8 mouse cellular contexts compared by ENCODE assay signal in genomic region chr10:58255213-58255892, GRCm38 (mm10). TPM values are rescaled to one million over a fixed set of nuclear protein-coding genes. Genes with fewer than 3 reads are reported as not detected.
DNase-seq lines count a peak whose midpoint lies in the region; ATAC-seq and TF ChIP-seq lines count a peak whose summit lies in the region.

Gene Gcc2, plus strand, starts transcription at chr10:58255497.

- H3K27ac ChIP-seq in forebrain, embryonic 12.5 days: peak within 1 kb of the TSS; percentile 75
- peak within 1 kb of the TSS; percentile 68 for H3K27ac ChIP-seq in heart, postnatal 0 days (ENCODE audit: low read depth)
- peak within 1 kb of the TSS; percentile 70 for H3K27ac ChIP-seq in liver, embryonic 16.5 days (ENCODE audit: low read length)
- H3K27ac ChIP-seq in neural tube, embryonic 13.5 days (replicated peaks): peak within 1 kb of the TSS; percentile 82
- peak within 1 kb of the TSS; percentile 81 for H3K27ac ChIP-seq in testis, adult 2 months (ENCODE audit: control insufficient read depth, insufficient read depth, low read depth, low read length)

- peaks cover 17% of the 10 kb centered on the region for H3K36me3 ChIP-seq in E14TG2a.4 (ENCODE audit: insufficient read depth, low read length)
- H3K36me3 ChIP-seq in forebrain, embryonic 12.5 days (replicated peaks): peaks cover 17% of the 10 kb centered on the region
- 0 out of 2 replicates have a peak, but pooled peaks cover 14% of the 10 kb centered on the region for H3K36me3 ChIP-seq in heart, postnatal 0 days (replicated peaks; ENCODE audit: control insufficient read depth, insufficient read depth, low read length)
- H3K36me3 ChIP-seq in liver, embryonic 16.5 days (ENCODE audit: control insufficient read depth, insufficient read depth): no peaks in the 10 kb centered on the region
- H3K36me3 ChIP-seq in neural tube, embryonic 13.5 days: peaks cover 24% of the 10 kb centered on the region
- peaks cover 3% of the 10 kb centered on the region for H3K36me3 ChIP-seq in testis, adult 2 months (ENCODE audit: control insufficient read depth, insufficient read depth, low read length)

- H3K9me3 ChIP-seq in E14TG2a.4 (ENCODE audit: low read length): no peaks in the 10 kb centered on the region
- H3K9me3 ChIP-seq in forebrain, embryonic 12.5 days: no peaks in the 10 kb centered on the region
- H3K9me3 ChIP-seq in heart, postnatal 0 days (replicated peaks; ENCODE audit: control insufficient read depth, low read length): no peaks in the 10 kb centered on the region
- H3K9me3 ChIP-seq in liver, embryonic 16.5 days (replicated peaks; ENCODE audit: control insufficient read depth, low read length): no peaks in the 10 kb centered on the region
- no peaks in the 10 kb centered on the region for H3K9me3 ChIP-seq in neural tube, embryonic 13.5 days

- H3K4me2 ChIP-seq in forebrain, embryonic 12.5 days: peak within 1 kb of the TSS; percentile 57
- H3K4me2 ChIP-seq in heart, postnatal 0 days (ENCODE audit: low read depth, low read length): peak within 1 kb of the TSS; percentile 68
- peak within 1 kb of the TSS; percentile 71 for H3K4me2 ChIP-seq in liver, embryonic 16.5 days (ENCODE audit: low read depth, low read length)
- H3K4me2 ChIP-seq in neural tube, embryonic 13.5 days: peak within 1 kb of the TSS; percentile 64

- TF ChIP-seq EP300 in heart, postnatal 0 days (IDR thresholded peaks at IDR 0.05; ENCODE audit: low read depth): no peak

- TF ChIP-seq POLR2A in testis, adult 2 months (IDR thresholded peaks at IDR 0.05; ENCODE audit: control insufficient read depth, low read depth, low read length): peak; percentile 96

- peaks cover 18% of the 10 kb centered on the region for H3K4me1 ChIP-seq in E14TG2a.4 (replicated peaks; ENCODE audit: low read depth, low read length)
- peaks cover 15% of the 10 kb centered on the region for H3K4me1 ChIP-seq in forebrain, embryonic 12.5 days
- peaks cover 9% of the 10 kb centered on the region; the same call in 1 of the 2 replicates for H3K4me1 ChIP-seq in heart, postnatal 0 days (ENCODE audit: control insufficient read depth, insufficient read depth)
- H3K4me1 ChIP-seq in liver, embryonic 16.5 days (ENCODE audit: control insufficient read depth, low read depth, low read length): peaks cover 7% of the 10 kb centered on the region
- peaks cover 15% of the 10 kb centered on the region for H3K4me1 ChIP-seq in neural tube, embryonic 13.5 days (replicated peaks)
- no peaks in the 10 kb centered on the region for H3K4me1 ChIP-seq in testis, adult 2 months (ENCODE audit: control insufficient read depth, insufficient read depth, low read length)

- DNase-seq in c-Kit-positive CD71-positive TER-119-positive erythroid progenitor cells, embryonic 14.5 days (ENCODE audit: low spot score): peak; percentile 89
- peak; percentile 95 for DNase-seq in heart, postnatal 0 days (ENCODE audit: low spot score)
- DNase-seq in kidney, postnatal 4 days: peak; percentile 95 to 97

- H3K9ac ChIP-seq in forebrain, embryonic 12.5 days: peak within 1 kb of the TSS; percentile 75
- H3K9ac ChIP-seq in heart, postnatal 0 days (replicated peaks; ENCODE audit: low read depth, low read length): peak within 1 kb of the TSS; percentile 69
- peak within 1 kb of the TSS; percentile 87 for H3K9ac ChIP-seq in liver, embryonic 16.5 days (ENCODE audit: low read depth, low read length)
- peak within 1 kb of the TSS; percentile 81 for H3K9ac ChIP-seq in neural tube, embryonic 13.5 days

- peak within 1 kb of the TSS; percentile 90 for H3K4me3 ChIP-seq in E14TG2a.4 (replicated peaks; ENCODE audit: low read length)
- H3K4me3 ChIP-seq in forebrain, embryonic 12.5 days (replicated peaks): peak within 1 kb of the TSS; percentile 74
- peak within 1 kb of the TSS; percentile 89 for H3K4me3 ChIP-seq in heart, postnatal 0 days (ENCODE audit: low read depth, low read length)
- H3K4me3 ChIP-seq in liver, embryonic 16.5 days (ENCODE audit: low read depth, low read length): peak within 1 kb of the TSS; percentile 93
- H3K4me3 ChIP-seq in neural tube, embryonic 13.5 days: peak within 1 kb of the TSS; percentile 86
- peak within 1 kb of the TSS; percentile 97 for H3K4me3 ChIP-seq in testis, adult 2 months (ENCODE audit: control insufficient read depth, low read depth, low read length)

- no peak for TF ChIP-seq CTCF in E14TG2a.4 (conservative IDR thresholded peaks at IDR 0.05; ENCODE audit: low read length)
- no peak for TF ChIP-seq CTCF in heart, postnatal 0 days (IDR thresholded peaks at IDR 0.05; ENCODE audit: low read depth)
- 0 out of 2 replicates have a peak, but pooled peaks have one; percentile 11 for TF ChIP-seq CTCF in testis, adult 2 months (IDR thresholded peaks at IDR 0.05; ENCODE audit: control insufficient read depth, insufficient read depth, insufficient replicate concordance, low read depth, low read length)

- under 1% methylated on average over 44 of the region's 58 CpGs for WGBS in forebrain, embryonic 12.5 days
- under 1% methylated on average over 58 of the region's 58 CpGs for WGBS in heart, postnatal 0 days
- WGBS in liver, embryonic 16.5 days (ENCODE audit: insufficient replicate concordance): under 1% methylated on average over 58 of the region's 58 CpGs
- under 1% methylated on average over 58 of the region's 58 CpGs for WGBS in neural tube, embryonic 13.5 days

- peak; percentile 97 for ATAC-seq in forebrain, embryonic 12.5 days (ENCODE audit: low FRiP score)
- ATAC-seq in heart, postnatal 0 days (ENCODE audit: insufficient read depth, low read depth): peak; percentile 98
- peak; percentile 98 for ATAC-seq in liver, embryonic 16.5 days (ENCODE audit: low read depth)
- peak; percentile 100 for ATAC-seq in neural tube, embryonic 13.5 days (ENCODE audit: low read depth)

- H3K27me3 ChIP-seq in E14TG2a.4 (ENCODE audit: insufficient read depth, low read length): no peaks in the 10 kb centered on the region
- no peaks in the 10 kb centered on the region for H3K27me3 ChIP-seq in forebrain, embryonic 12.5 days
- H3K27me3 ChIP-seq in heart, postnatal 0 days (ENCODE audit: control insufficient read depth, insufficient read depth, low read length): no peaks in the 10 kb centered on the region
- no peaks in the 10 kb centered on the region for H3K27me3 ChIP-seq in liver, embryonic 16.5 days (ENCODE audit: control insufficient read depth, insufficient read depth, low read depth, low read length)
- H3K27me3 ChIP-seq in neural tube, embryonic 13.5 days: no peaks in the 10 kb centered on the region
- no peaks in the 10 kb centered on the region for H3K27me3 ChIP-seq in testis, adult 2 months (ENCODE audit: control insufficient read depth, insufficient read depth, low read length)

RNA-seq across cellular contexts. Expression of gene Gcc2, which starts in this region (rescaled TPM):
- polyA plus RNA-seq in forebrain, embryonic 12.5 days (2016; fragmentation: Nextera tagmentation; extraction: Ambion mirVana): 61.5 and 62.7 TPM in 2 replicates
- 11.4 and 16.6 TPM in 2 replicates for total RNA-seq in heart, postnatal 0 days (2014; rRNA removed; ENCODE audit: low replicate concordance)
- 33.9 and 37.3 TPM in 2 replicates for polyA plus RNA-seq in heart, postnatal 0 days (2015; fragmentation: Nextera tagmentation; extraction: Ambion mirVana)
- polyA plus RNA-seq in liver, embryonic 16.5 days (2015; fragmentation: Nextera tagmentation; extraction: Ambion mirVana): 16.0 and 19.1 TPM in 2 replicates
- 85.1 and 85.3 TPM in 2 replicates for polyA plus RNA-seq in neural tube, embryonic 13.5 days (2015; fragmentation: Nextera tagmentation; extraction: Ambion mirVana)
- 14.4 and 17.3 TPM in 2 replicates for polyA plus RNA-seq in testis, adult 2 months (2012; rRNA removed)

Comparison
In these comparisons a context has a peak if more than half of its experiments do, and no peak if none do; other contexts are left out.
1. Peak in every context shown above with its lines: DNase-seq, ATAC-seq, H3K4me3 ChIP-seq and H3K27ac ChIP-seq.